Mouse (Mus musculus): ENCODE measurements around the gene Ckb. TPM values are rescaled to one million over a fixed set of nuclear protein-coding genes. Genes with fewer than 3 reads are reported as not detected.
A peak's percentile ranks its signal among the peaks of the same experiment; 100 is the strongest.
"Not testable (repeated sequence)": the region's sequence is repeated elsewhere in the genome, so short reads cannot be mapped to it uniquely, and the experiment has no call there.

The Ckb gene
- total RNA-seq, 2 experiments from 2014 or later = 1,228 to 1,237 TPM

GRCm38 (mm10) chr12:111663228-111664143 lies 8.7 kb downstream of the Ckb start:
- no peak for DNase-seq (ENCODE audit: low spot score in 2 of 2)
- Histone ChIP-seq H3K27ac (peak overlapping the region; percentile 32; the same call in 1 of the 2 replicates), H3K4me3 (no peak overlapping the region)
- TF ChIP-seq CTCF (conservative IDR thresholded peaks at IDR 0.05) = no peak

GRCm38 (mm10) chr12:111661554-111661953 lies 10.6 kb downstream of the Ckb start:
- H3K4me3 ChIP-seq, H3K27ac ChIP-seq: not testable (repeated sequence)

GRCm38 (mm10) chr12:111660628-111661027 lies 11.5 kb downstream of the Ckb start:
- no peak for DNase-seq (ENCODE audit: low spot score in 2 of 2)

More at GRCm38 (mm10) chr12:111661554-111661953, 10.6 kb downstream of the Ckb start:
- not testable (repeated sequence) for DNase-seq (ENCODE audit: low spot score in 2 of 2)

GRCm38 (mm10) chr12:111659331-111659730 lies 12.8 kb downstream of the Ckb start:
- DNase-seq (ENCODE audit: low spot score in 2 of 2) = no peak
- TF ChIP-seq CTCF (conservative IDR thresholded peaks at IDR 0.05) = no peak
- Histone ChIP-seq H3K27ac (no peak overlapping the region), H3K4me3 (no peak overlapping the region)

More at GRCm38 (mm10) chr12:111660628-111661027, 11.5 kb downstream of the Ckb start:
- TF ChIP-seq CTCF (conservative IDR thresholded peaks at IDR 0.05) = no peak
- Histone ChIP-seq H3K27ac (no peak overlapping the region), H3K4me3 (no peak overlapping the region)

GRCm38 (mm10) chr12:111655695-111656094 lies 16.4 kb downstream of the Ckb start:
- TF ChIP-seq CTCF (conservative IDR thresholded peaks at IDR 0.05) = no peak
- H3K4me3 ChIP-seq = no peak overlapping the region
- DNase-seq (ENCODE audit: low spot score in 2 of 2) = no peak
- H3K27ac ChIP-seq = peak overlapping the region; percentile 68; the same call in 1 of the 2 replicates

GRCm38 (mm10) chr12:111653434-111653833 lies 18.7 kb downstream of the Ckb start:
- Histone ChIP-seq H3K27ac (peak overlapping the region; percentile 68), H3K4me3 (no peak overlapping the region)
- DNase-seq (ENCODE audit: low spot score in 2 of 2) = peak; percentile 77 to 78
- peak; percentile 95 for TF ChIP-seq CTCF (conservative IDR thresholded peaks at IDR 0.05)

- peak overlapping the region; percentile 53 for H3K27ac ChIP-seq
- DNase-seq (ENCODE audit: low spot score in 2 of 2) = no peak
- TF ChIP-seq CTCF (conservative IDR thresholded peaks at IDR 0.05) = no peak
- no peak overlapping the region for H3K4me3 ChIP-seq
These were observed 19.2 kb downstream of the Ckb start for GRCm38 (mm10) chr12:111652953-111653352.

GRCm38 (mm10) chr12:111648061-111648645 lies 24.0 kb downstream of the Ckb start:
- TF ChIP-seq CTCF (conservative IDR thresholded peaks at IDR 0.05) = peak; percentile 88
- H3K4me3 ChIP-seq = no peak overlapping the region
- H3K27ac ChIP-seq = peak overlapping the region; percentile 67; the same call in 1 of the 2 replicates
- peak; percentile 76 to 79 for DNase-seq (ENCODE audit: low spot score in 2 of 2)

Other genes with a start within 250 kb of the Ckb start
- gene Tnfaip2, start 229.9 kb downstream of the Ckb start, total RNA-seq (2021) = under 1 TPM; 0.59 to 0.76 TPM
- 1 to 10 TPM; 5.2 to 6.1 TPM for gene Gm266, start 186.5 kb downstream of the Ckb start, total RNA-seq (2021)
- 100 to 1,000 TPM; 253 to 260 TPM for gene Eif5, start 134.3 kb downstream of the Ckb start, total RNA-seq (2021)
- gene Mark3, start 97.8 kb downstream of the Ckb start, total RNA-seq (2021) = 100 to 1,000 TPM; 108 to 110 TPM
- gene Trmt61a, start 5.8 kb upstream of the Ckb start, total RNA-seq (2021) = 10 to 100 TPM; 16.7 to 18.0 TPM
- 10 to 100 TPM; 50.6 to 50.9 TPM for gene Bag5, start 40.9 kb upstream of the Ckb start, total RNA-seq (2021)
- 10 to 100 TPM; 35.7 to 36.8 TPM for gene Apopt1, start 40.9 kb upstream of the Ckb start, total RNA-seq (2021)
- 100 to 1,000 TPM; 654 to 684 TPM for gene Klc1, start 86.5 kb upstream of the Ckb start, total RNA-seq (2021)
- 1 to 10 TPM; 3.2 to 4.2 TPM for gene Xrcc3, start 141.5 kb upstream of the Ckb start, total RNA-seq (2021)
- 10 to 100 TPM; 20.0 to 20.6 TPM for gene Zfyve21, start 141.8 kb upstream of the Ckb start, total RNA-seq (2021)
- gene Ppp1r13b, start 235.8 kb upstream of the Ckb start, total RNA-seq (2021) = 100 to 1,000 TPM; 101 to 106 TPM

Measured in layer of hippocampus, adult 2 months (tissue).